Comparison of ENCODE assay signal across 8 mouse cellular contexts in genomic region chr5:32134051-32134732, GRCm38 (mm10). TPM values are rescaled to one million over a fixed set of nuclear protein-coding genes. Genes with fewer than 3 reads are reported as not detected.
DNase-seq lines count a peak whose midpoint lies in the region; ATAC-seq and TF ChIP-seq lines count a peak whose summit lies in the region.

No protein-coding gene starts in this region.

- peak overlapping the region; percentile 91 for H3K4me2 ChIP-seq in heart, embryonic 14.5 days (ENCODE audit: low read length)

- no peak for TF ChIP-seq POLR2A in testis, adult 2 months (IDR thresholded peaks at IDR 0.05; ENCODE audit: control insufficient read depth, low read depth, low read length)

- WGBS in heart, embryonic 14.5 days: 3% methylated on average over 21 of the region's 21 CpGs

- peaks cover 16% of the 10 kb centered on the region for H3K4me1 ChIP-seq in testis, adult 2 months (ENCODE audit: control insufficient read depth, insufficient read depth, low read length)
- peaks cover 2 to 24% of the 10 kb centered on the region in 2 experiments; a peak in 3 of 4 replicates for H3K4me1 ChIP-seq in heart, embryonic 14.5 days (ENCODE audit: control insufficient read depth in 2 of 2, insufficient read depth in 2 of 2, low read length in 2 of 2)

- no peak for ATAC-seq in heart, embryonic 14.5 days (ENCODE audit: insufficient number of reproducible peaks, insufficient read depth, low FRiP score, low read depth)

- no peak for DNase-seq in testis, postnatal 10 days (ENCODE audit: low spot score)
- peak; percentile 54 to 59 for DNase-seq in cerebellum, postnatal 25 days
- peak; percentile 60 for DNase-seq in kidney, postnatal 10 days
- DNase-seq in lung, postnatal 4 days: peak; percentile 57 to 59
- peak; percentile 23 for DNase-seq in yolk sac, embryonic 10.5 days (ENCODE audit: low spot score)
- no peak for DNase-seq in spleen, adult 12 weeks (ENCODE audit: low spot score)

- H3K9me3 ChIP-seq in heart, embryonic 14.5 days (ENCODE audit: control insufficient read depth, low read length): no peaks in the 10 kb centered on the region

- TF ChIP-seq CTCF in testis, adult 2 months (IDR thresholded peaks at IDR 0.05; ENCODE audit: control insufficient read depth, insufficient read depth, insufficient replicate concordance, low read depth, low read length): no peak

- no peaks in the 10 kb centered on the region for H3K36me3 ChIP-seq in testis, adult 2 months (ENCODE audit: control insufficient read depth, insufficient read depth, low read length)
- no peaks in the 10 kb centered on the region for H3K36me3 ChIP-seq in heart, embryonic 14.5 days (ENCODE audit: control insufficient read depth, insufficient read depth, low read length)

- H3K4me3 ChIP-seq in testis, adult 2 months (ENCODE audit: control insufficient read depth, low read depth, low read length): no peak overlapping the region; the same call in 1 of the 2 replicates
- peak overlapping the region; percentile 54 to 78 for H3K4me3 ChIP-seq in heart, embryonic 14.5 days (ENCODE audit: control insufficient read depth in 1 of 2, insufficient read depth in 1 of 2, low read depth in 1 of 2, low read length in 2 of 2)

- H3K9ac ChIP-seq in heart, embryonic 14.5 days (ENCODE audit: low read length): peak overlapping the region; percentile 95

- peak overlapping the region; percentile 72 for H3K27ac ChIP-seq in testis, adult 2 months (ENCODE audit: control insufficient read depth, insufficient read depth, low read depth, low read length)
- H3K27ac ChIP-seq in heart, embryonic 14.5 days (replicated peaks in 1 of 2; ENCODE audit: control insufficient read depth in 1 of 2, insufficient read depth in 1 of 2, low read depth in 2 of 2, low read length in 2 of 2): peak overlapping the region; percentile 85 to 100

- no peaks in the 10 kb centered on the region for H3K27me3 ChIP-seq in testis, adult 2 months (ENCODE audit: control insufficient read depth, insufficient read depth, low read length)
- peaks cover 3% of the 10 kb centered on the region; the same call in 1 of the 2 replicates for H3K27me3 ChIP-seq in heart, embryonic 14.5 days (ENCODE audit: control insufficient read depth, insufficient read depth, low read length)

RNA-seq across cellular contexts. Expression of gene Fosl2, which starts 1.4 kb away (rescaled TPM):
- 1.4 and 1.6 TPM in 2 replicates for polyA plus RNA-seq in testis, adult 2 months (2012; rRNA removed)
- 2.6 and 3.1 TPM in 2 replicates for polyA plus RNA-seq in heart, embryonic 14.5 days (2014; fragmentation: Nextera tagmentation; extraction: Ambion mirVana)

Comparison
In these comparisons a context has a peak if more than half of its experiments do, and no peak if none do; other contexts are left out.
1. DNase-seq: peak in cerebellum, postnatal 25 days (2 of 2), kidney, postnatal 10 days (single experiment), lung, postnatal 4 days (2 of 2) and yolk sac, embryonic 10.5 days (single experiment); none in testis, postnatal 10 days (single experiment) and spleen, adult 12 weeks (single experiment).